Mouse (Mus musculus) liver, embryonic 14.5 days (tissue): ENCODE data around the gene Osbp2. TPM values are rescaled to one million over a fixed set of nuclear protein-coding genes. Genes with fewer than 3 reads are reported as not detected.

Experiments used
- ATAC-seq: fragments of 200-750 bp; cut with Nextera tagmentation; 2 replicates; pipeline ENCODE4 v1.8.0; 2017; ENCODE audit warnings: moderate number of reproducible peaks, mild to moderate bottlenecking, moderate library complexity; ENCODE audit not compliant: insufficient read depth
- DNase-seq, 3 experiments: peaks; one replicate each; pipeline ENCODE4 v3.0.0-alpha.2; 2012 to 2013; ENCODE audit warnings: low read depth in 3 of 3, low spot score in 3 of 3
- H3K27ac ChIP-seq: fragments of 300-500 bp; sonication (generic); 2 replicates; pipeline ENCODE4 v1.5.1; 2014; ENCODE audit warnings: moderate library complexity, mild to moderate bottlenecking, control low read depth, inconsistent platforms
- H3K27me3 ChIP-seq: fragments of 300-500 bp; sonication (generic); 2 replicates; pipeline ENCODE4 v1.6.1; 2014; ENCODE audit warnings: mild to moderate bottlenecking, low read length, moderate library complexity; ENCODE audit not compliant: control insufficient read depth, insufficient read depth
- H3K36me3 ChIP-seq: fragments of 300-500 bp; sonication (generic); replicated peaks from 2 replicates; pipeline ENCODE4 v1.6.1; 2014; ENCODE audit warnings: low read depth; ENCODE audit not compliant: control insufficient read depth, insufficient read depth
- H3K4me1 ChIP-seq, 2 experiments: fragments of 200-500 bp in 1 of 2; fragments of 300-500 bp in 1 of 2; sonication (generic) in 1 of 2; replicated peaks; 2 replicates each; pipeline ENCODE4 v1.6.1; 2012 to 2014; ENCODE audit warnings: antibody characterized with exemption in 1 of 2, inconsistent platforms in 1 of 2, low read length in 1 of 2; ENCODE audit not compliant: control insufficient read depth in 2 of 2, insufficient read depth in 2 of 2
- H3K4me2 ChIP-seq: fragments of 300-500 bp; sonication (generic); 2 replicates; pipeline ENCODE4 v1.6.1; 2014; ENCODE audit warnings: low read depth, mild to moderate bottlenecking, control low read depth, moderate library complexity
- H3K4me3 ChIP-seq, 2 experiments: fragments of 200-500 bp in 1 of 2; fragments of 300-500 bp in 1 of 2; sonication (generic) in 1 of 2; 2 replicates each; pipeline ENCODE4 v1.5.1; 2012 to 2014; ENCODE audit warnings: low read depth in 2 of 2, low read length in 2 of 2, mild to moderate bottlenecking in 2 of 2, control low read depth in 1 of 2, inconsistent platforms in 1 of 2, moderate library complexity in 1 of 2; ENCODE audit not compliant: insufficient read depth in 1 of 2
- H3K9ac ChIP-seq: fragments of 300-500 bp; sonication (generic); replicated peaks from 2 replicates; pipeline ENCODE4 v1.6.1; 2014; ENCODE audit warnings: mild to moderate bottlenecking, control low read depth, moderate library complexity
- H3K9me3 ChIP-seq: fragments of 300-500 bp; sonication (generic); 2 replicates; pipeline ENCODE4 v1.6.1; 2016; ENCODE audit warnings: low read length, mixed read lengths; ENCODE audit not compliant: control insufficient read depth
- CTCF ChIP-seq: IDR thresholded peaks from 2 replicates; pipeline ENCODE4 v1.5.1; 2016; ENCODE audit warnings: antibody characterized with exemption, low read depth, control low read depth
- EP300 ChIP-seq: IDR thresholded peaks from 2 replicates; pipeline ENCODE4 v1.6.1; 2016; ENCODE audit warnings: antibody characterized with exemption, low read depth
- WGBS: fragments of 180-500 bp; shearing (Covaris S2); extraction: QIAGEN DNeasy Blood & Tissue Kit; methylation state at CpG from one replicate; pipeline ENCODE4 v1.1.7; 2014; ENCODE audit not compliant: insufficient replicate concordance; 5-methylcytosine and 5-hydroxymethylcytosine counted together
- polyA plus RNA-seq, 2 experiments: library from polyadenylated mRNA; depleted of rRNA in 1 of 2; stranded (reverse) in 1 of 2; unstranded in 1 of 2; fragments of >200 nt; fragmentation: Nextera tagmentation in 1 of 2; extraction: Ambion mirVana in 1 of 2; gene quantifications; 2 replicates each; pipeline versions ENCODE4 v1.2.1 to v1.2.3; 2012 to 2014

Osbp2 gene
- polyA plus RNA-seq, 2 experiments, result 0.03 to 0.18 TPM

DNA sequence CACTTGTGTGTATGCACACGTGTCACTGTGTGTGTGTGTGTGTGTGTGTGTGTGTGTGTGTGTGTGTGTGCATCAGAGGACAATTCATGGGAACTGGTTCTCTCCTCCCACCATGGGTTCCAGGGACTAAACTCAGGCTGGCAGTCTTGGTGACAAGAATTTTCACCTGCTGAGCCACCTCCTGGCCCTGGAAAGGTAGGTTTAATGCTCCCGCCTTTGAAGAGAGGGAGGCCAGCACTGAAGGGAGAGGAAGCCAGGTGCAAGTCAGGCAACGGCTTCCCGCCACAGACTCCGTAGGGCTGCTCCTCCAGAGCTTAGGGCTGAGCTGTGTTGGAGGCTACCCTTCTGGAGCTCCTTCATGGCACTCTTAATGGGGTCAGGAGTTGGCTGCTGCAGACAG is 104.3 kb downstream of the Osbp2 start:
- no peaks in the 10 kb centered on the region for H3K36me3 ChIP-seq
- no peaks in the 10 kb centered on the region for H3K9me3 ChIP-seq
- ATAC-seq (no peak), DNase-seq (no peak)
- no peak overlapping the region for H3K4me2 ChIP-seq
- peaks cover 29% of the 10 kb centered on the region for H3K27me3 ChIP-seq
- WGBS, result 58% methylated on average over 5 of the region's 5 CpGs
- H3K9ac ChIP-seq, result no peak overlapping the region
- no peak for TF ChIP-seq CTCF
- TF ChIP-seq EP300, result no peak
- no peak overlapping the region for H3K27ac ChIP-seq
- peaks cover 0 to 3% of the 10 kb centered on the region in 2 experiments; a peak in 1 of 4 replicates for H3K4me1 ChIP-seq
- H3K4me3 ChIP-seq, result no peak overlapping the region

DNA sequence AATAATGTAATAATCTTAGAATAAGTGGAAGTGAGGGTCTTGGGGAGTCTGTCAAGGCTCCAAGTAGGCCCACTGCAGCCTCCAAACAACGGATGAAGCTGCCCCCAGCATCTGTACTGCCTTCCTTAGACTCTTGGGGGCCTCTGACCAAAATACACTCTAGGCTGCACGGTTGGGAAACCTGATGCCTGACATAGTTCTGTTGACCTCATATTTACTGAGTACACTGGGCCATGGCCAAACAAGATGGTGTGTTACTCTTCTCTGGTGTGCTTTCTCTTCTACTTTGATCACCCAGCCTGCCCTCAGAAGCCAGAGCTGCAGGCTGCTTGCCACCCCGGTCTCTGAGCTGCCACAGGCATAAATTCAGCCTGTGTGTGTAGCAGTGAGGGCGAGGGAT is 108.4 kb downstream of the Osbp2 start:
- Histone ChIP-seq H3K9me3 (no peaks in the 10 kb centered on the region), H3K27me3 (no peaks in the 10 kb centered on the region), H3K4me2 (no peak overlapping the region), H3K4me3 (no peak overlapping the region), H3K9ac (no peak overlapping the region), H3K27ac (no peak overlapping the region), H3K36me3 (no peaks in the 10 kb centered on the region), H3K4me1 (peaks cover 0 to 3% of the 10 kb centered on the region in 2 experiments; a peak in 1 of 4 replicates)
- WGBS, result 28% methylated on average over 4 of the region's 4 CpGs
- ATAC-seq, result no peak
- no peak for TF ChIP-seq EP300
- no peak for TF ChIP-seq CTCF
- peak in 1 of 3 experiments; percentile 2 for DNase-seq

DNA sequence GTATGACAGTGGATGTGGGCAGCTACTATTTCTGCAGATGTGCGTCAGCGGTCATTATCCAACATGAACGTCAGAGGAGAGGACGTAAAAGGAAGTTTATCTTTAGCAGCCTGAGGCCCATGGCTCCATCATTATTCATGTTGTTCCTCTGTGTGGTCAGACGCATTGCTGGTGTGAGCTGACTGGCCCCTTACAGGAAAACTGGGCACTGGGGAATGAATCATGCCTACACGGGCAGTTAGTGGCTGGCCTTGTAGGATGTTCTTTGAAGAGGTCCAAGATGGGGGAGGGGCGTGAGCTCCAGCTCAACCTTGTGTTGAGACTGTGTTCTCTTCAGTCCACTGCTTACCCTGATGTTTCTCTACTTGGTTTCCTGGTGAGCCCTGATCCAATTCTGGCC is 109.0 kb downstream of the Osbp2 start:
- ATAC-seq (no peak), DNase-seq (no peak)
- Histone ChIP-seq H3K9me3 (no peaks in the 10 kb centered on the region), H3K27me3 (no peaks in the 10 kb centered on the region), H3K4me3 (no peak overlapping the region), H3K4me1 (peaks cover 0 to 3% of the 10 kb centered on the region in 2 experiments; a peak in 1 of 4 replicates), H3K4me2 (no peak overlapping the region), H3K27ac (no peak overlapping the region), H3K36me3 (no peaks in the 10 kb centered on the region), H3K9ac (no peak overlapping the region)
- 23% methylated on average over 7 of the region's 7 CpGs for WGBS
- TF ChIP-seq EP300 (no peak), CTCF (no peak)

DNA sequence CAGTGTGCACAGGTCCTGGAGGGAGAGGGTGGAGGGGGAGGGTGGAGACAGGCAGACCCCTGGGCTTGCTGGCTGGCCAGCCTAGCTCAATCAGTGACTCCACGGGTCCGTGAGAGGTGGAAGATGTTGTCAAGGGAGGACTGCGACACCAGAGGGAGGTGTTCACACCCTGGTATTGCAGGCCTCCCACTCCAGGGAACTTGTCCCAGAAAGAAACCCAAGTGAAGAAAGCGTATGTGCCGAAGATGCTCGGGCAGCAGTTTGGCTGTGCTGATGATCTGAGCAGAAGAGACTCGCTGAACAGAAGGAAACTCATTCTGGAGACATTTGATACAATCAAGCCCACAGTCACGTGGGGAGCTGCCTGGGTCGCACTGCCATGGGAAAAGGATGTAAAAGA is 109.8 kb downstream of the Osbp2 start:
- peaks cover 0 to 3% of the 10 kb centered on the region in 2 experiments; a peak in 1 of 4 replicates for H3K4me1 ChIP-seq
- 40% methylated on average over 9 of the region's 9 CpGs for WGBS
- H3K36me3 ChIP-seq, result no peaks in the 10 kb centered on the region
- no peaks in the 10 kb centered on the region for H3K27me3 ChIP-seq
- H3K9ac ChIP-seq, result no peak overlapping the region
- H3K4me2 ChIP-seq, result no peak overlapping the region
- ATAC-seq (no peak), DNase-seq (no peak)
- H3K27ac ChIP-seq, result no peak overlapping the region
- H3K9me3 ChIP-seq, result no peaks in the 10 kb centered on the region
- no peak overlapping the region for H3K4me3 ChIP-seq
- TF ChIP-seq CTCF (no peak), EP300 (no peak)

DNA sequence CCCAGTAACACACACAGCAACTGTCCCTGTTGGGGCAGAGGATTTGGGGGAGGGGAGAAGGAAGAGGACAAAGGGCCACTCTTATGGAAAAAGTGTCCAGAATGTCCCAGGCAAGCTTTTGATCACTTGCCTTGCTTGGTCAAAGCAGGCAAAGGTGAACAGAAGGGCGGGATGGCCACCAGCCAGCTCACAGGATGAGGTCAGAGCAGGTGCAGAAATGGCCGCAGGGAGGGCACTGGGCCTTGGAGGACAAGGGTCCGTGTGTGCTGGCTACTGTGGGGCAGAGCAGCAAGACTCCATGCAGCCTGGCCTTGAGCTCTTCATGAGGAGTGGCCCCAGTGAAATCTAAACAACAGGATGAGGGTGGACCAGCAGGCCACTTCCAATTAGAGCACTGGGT is 110.9 kb downstream of the Osbp2 start:
- no peaks in the 10 kb centered on the region for H3K36me3 ChIP-seq
- TF ChIP-seq CTCF (no peak), EP300 (no peak)
- no peaks in the 10 kb centered on the region for H3K9me3 ChIP-seq
- no peak for ATAC-seq
- 53% methylated on average over 3 of the region's 3 CpGs for WGBS
- no peaks in the 10 kb centered on the region for H3K27me3 ChIP-seq
- no peak overlapping the region for H3K27ac ChIP-seq
- no peak for DNase-seq
- H3K4me2 ChIP-seq, result no peak overlapping the region
- H3K4me1 ChIP-seq, result peaks cover 0 to 3% of the 10 kb centered on the region in 2 experiments; a peak in 1 of 4 replicates
- no peak overlapping the region for H3K4me3 ChIP-seq
- no peak overlapping the region for H3K9ac ChIP-seq
